In the genomic region with DNA sequence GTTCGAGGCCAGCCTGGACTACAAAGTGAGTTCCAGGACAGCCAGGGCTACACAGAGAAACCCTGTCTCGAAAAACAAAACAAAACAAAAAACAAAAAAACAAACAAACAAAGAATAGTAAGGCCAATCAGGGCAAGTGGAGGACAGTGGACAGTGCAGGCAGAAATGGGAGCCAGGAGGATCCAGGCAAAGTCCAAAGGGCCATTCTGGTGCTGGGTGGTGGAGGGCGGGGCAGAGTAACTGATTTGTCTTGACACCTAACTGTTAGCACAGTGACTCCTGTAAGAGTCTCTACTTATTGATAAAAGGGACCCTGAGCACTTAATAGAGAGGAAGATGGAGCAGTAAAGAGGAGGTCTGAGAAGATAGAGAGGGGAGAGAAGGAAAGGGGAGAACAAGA, we compare ENCODE assay signal across 18 mouse cellular contexts.
DNase-seq lines count a peak whose midpoint lies in the region; ATAC-seq and TF ChIP-seq lines count a peak whose summit lies in the region.
"Had no signal": no experiment of that assay in that cellular context is flagged by ENCODE, and none has a peak within 500 bp of the region (broad histone marks: within the 10 kb centered on the region; RNA-seq: fewer than 3 reads in every experiment).

No protein-coding gene starts in this region.

- peaks cover 6% of the 10 kb centered on the region; the same call in 1 of the 2 replicates for H3K4me1 ChIP-seq in kidney, embryonic 15.5 days
- H3K4me1 ChIP-seq in intestine, embryonic 15.5 days (replicated peaks) = 0 out of 2 replicates have a peak, but pooled peaks cover 2% of the 10 kb centered on the region
- no peaks in the 10 kb centered on the region; the same call in 1 of the 2 replicates for H3K4me1 ChIP-seq in stomach, postnatal 0 days (replicated peaks; ENCODE audit: control insufficient read depth, insufficient read depth)
- H3K4me1 ChIP-seq: forebrain, embryonic 13.5 days; heart, embryonic 12.5 days had no signal

- WGBS in kidney, embryonic 15.5 days = 86% methylated on average over 3 of the region's 3 CpGs
- WGBS in intestine, embryonic 15.5 days = 87% methylated on average over 3 of the region's 3 CpGs
- 87% methylated on average over 3 of the region's 3 CpGs for WGBS in stomach, postnatal 0 days

- DNase-seq in kidney, adult 18-20 months = peak; percentile 35
- peak; percentile 49 to 68 for DNase-seq in kidney, postnatal 25 days
- DNase-seq in kidney, postnatal 4 days = no peak
- peak; percentile 32 for DNase-seq in stomach, postnatal 0 days (ENCODE audit: low spot score)
- DNase-seq in c-Kit-positive CD71-positive TER-119-positive erythroid progenitor cells, embryonic 14.5 days (ENCODE audit: low spot score) = no peak
- DNase-seq: adrenal gland, adult 2 months; adrenal gland, postnatal 25 days; forebrain, postnatal 0 days; gastrocnemius, postnatal 14 days had no signal

- no peak for TF ChIP-seq EP300 in stomach, postnatal 0 days (optimal IDR thresholded peaks at IDR 0.05)

- H3K4me2 ChIP-seq in kidney, embryonic 15.5 days = no peak overlapping the region
- H3K4me2 ChIP-seq in intestine, embryonic 15.5 days (replicated peaks) = no peak overlapping the region
- H3K4me2 ChIP-seq in stomach, postnatal 0 days (replicated peaks; ENCODE audit: low read depth) = no peak overlapping the region
- H3K4me2 ChIP-seq: forebrain, embryonic 13.5 days; heart, embryonic 12.5 days had no signal

- H3K27ac ChIP-seq in kidney, embryonic 15.5 days = no peak overlapping the region
- no peak overlapping the region for H3K27ac ChIP-seq in intestine, embryonic 15.5 days
- no peak overlapping the region for H3K27ac ChIP-seq in stomach, postnatal 0 days (replicated peaks)
- H3K27ac ChIP-seq: embryonic facial prominence, embryonic 10.5 days; forebrain, embryonic 13.5 days; hindbrain, embryonic 10.5 days had no signal

- no peak for TF ChIP-seq CTCF in stomach, postnatal 0 days (IDR thresholded peaks at IDR 0.05; ENCODE audit: low read depth)

- H3K27me3 ChIP-seq in kidney, embryonic 15.5 days = no peaks in the 10 kb centered on the region
- H3K27me3 ChIP-seq in intestine, embryonic 15.5 days (replicated peaks) = no peaks in the 10 kb centered on the region
- no peaks in the 10 kb centered on the region for H3K27me3 ChIP-seq in stomach, postnatal 0 days (ENCODE audit: control insufficient read depth, insufficient read depth, low read length)
- H3K27me3 ChIP-seq: CH12.LX; forebrain, embryonic 13.5 days; heart, embryonic 12.5 days; Patski had no signal

- H3K4me3 ChIP-seq in kidney, embryonic 15.5 days (replicated peaks) = no peak overlapping the region
- no peak overlapping the region for H3K4me3 ChIP-seq in intestine, embryonic 15.5 days (replicated peaks)
- no peak overlapping the region for H3K4me3 ChIP-seq in stomach, postnatal 0 days (ENCODE audit: low read depth, low read length)
- H3K4me3 ChIP-seq: embryonic facial prominence, embryonic 10.5 days; forebrain, embryonic 13.5 days; heart, embryonic 12.5 days; hindbrain, embryonic 10.5 days had no signal

- no peaks in the 10 kb centered on the region for H3K9me3 ChIP-seq in kidney, embryonic 15.5 days (replicated peaks)
- H3K9me3 ChIP-seq in intestine, embryonic 15.5 days = no peaks in the 10 kb centered on the region
- H3K9me3 ChIP-seq in stomach, postnatal 0 days (ENCODE audit: control insufficient read depth, low read length) = no peaks in the 10 kb centered on the region
- H3K9me3 ChIP-seq: embryonic facial prominence, embryonic 10.5 days; forebrain, embryonic 13.5 days; heart, embryonic 12.5 days; hindbrain, embryonic 10.5 days had no signal

- no peak for ATAC-seq in kidney, embryonic 15.5 days (replicated peaks; ENCODE audit: low FRiP score)
- ATAC-seq in intestine, embryonic 15.5 days = peak; percentile 71
- ATAC-seq in stomach, postnatal 0 days (ENCODE audit: low FRiP score, low TSS enrichment) = no peak
- ATAC-seq: activated CD4-positive, CD25-positive, alpha-beta regulatory T cell, adult 4 months; forebrain, embryonic 13.5 days; forebrain, postnatal 0 days; Patski had no signal

- H3K9ac ChIP-seq in kidney, embryonic 15.5 days = no peak overlapping the region
- no peak overlapping the region for H3K9ac ChIP-seq in intestine, embryonic 15.5 days
- no peak overlapping the region for H3K9ac ChIP-seq in stomach, postnatal 0 days (ENCODE audit: low read length)
- H3K9ac ChIP-seq: forebrain, embryonic 13.5 days; forebrain, postnatal 0 days; heart, embryonic 12.5 days had no signal

- H3K36me3 ChIP-seq in kidney, embryonic 15.5 days = no peaks in the 10 kb centered on the region
- no peaks in the 10 kb centered on the region for H3K36me3 ChIP-seq in intestine, embryonic 15.5 days
- H3K36me3 ChIP-seq in stomach, postnatal 0 days (ENCODE audit: control insufficient read depth, insufficient read depth, low read length) = no peaks in the 10 kb centered on the region
- H3K36me3 ChIP-seq: embryonic facial prominence, embryonic 10.5 days; heart, embryonic 12.5 days; hindbrain, embryonic 10.5 days had no signal

Comparison
In these comparisons a context has a peak if more than half of its experiments do, and no peak if none do; other contexts are left out.
1. DNase-seq: peak in kidney, adult 18-20 months (single experiment), kidney, postnatal 25 days (2 of 2) and stomach, postnatal 0 days (single experiment); none in kidney, postnatal 4 days (0 of 2) and c-Kit-positive CD71-positive TER-119-positive erythroid progenitor cells, embryonic 14.5 days (single experiment).